Comparison of ENCODE assay signal across 24 mouse cellular contexts in genomic region chr4:56143827-56144226, GRCm38 (mm10).
DNase-seq lines count a peak whose midpoint lies in the region; ATAC-seq lines count a peak whose summit lies in the region.
"Had no signal": no experiment of that assay in that cellular context is flagged by ENCODE, and none has a peak within 500 bp of the region (broad histone marks: within the 10 kb centered on the region; RNA-seq: fewer than 3 reads in every experiment).

No protein-coding gene starts in this region.

- H3K27me3 ChIP-seq in midbrain, embryonic 11.5 days (ENCODE audit: control insufficient read depth, insufficient read depth, low read length): no peaks in the 10 kb centered on the region
- H3K27me3 ChIP-seq in midbrain, embryonic 10.5 days (ENCODE audit: low read depth, poor library complexity, severe bottlenecking): no peaks in the 10 kb centered on the region
- no peaks in the 10 kb centered on the region for H3K27me3 ChIP-seq in midbrain, embryonic 13.5 days
- H3K27me3 ChIP-seq in midbrain, embryonic 15.5 days (replicated peaks): no peaks in the 10 kb centered on the region
- H3K27me3 ChIP-seq: CH12.LX; embryonic facial prominence, embryonic 12.5 days; forebrain, embryonic 13.5 days; forebrain, embryonic 15.5 days; Patski had no signal

- H3K27ac ChIP-seq in midbrain, embryonic 11.5 days (ENCODE audit: low read depth, low read length): no peak overlapping the region; the same call in 1 of the 2 replicates
- no peak overlapping the region for H3K27ac ChIP-seq in midbrain, embryonic 10.5 days (replicated peaks)
- H3K27ac ChIP-seq in midbrain, embryonic 13.5 days: no peak overlapping the region
- H3K27ac ChIP-seq in midbrain, embryonic 15.5 days: no peak overlapping the region
- H3K27ac ChIP-seq: embryonic facial prominence, embryonic 10.5 days; embryonic facial prominence, embryonic 12.5 days; forebrain, embryonic 13.5 days; forebrain, embryonic 15.5 days had no signal

- DNase-seq in midbrain, embryonic 11.5 days (ENCODE audit: low spot score, missing footprints): no peak
- DNase-seq in midbrain, embryonic 10.5 days (ENCODE audit: low spot score): no peak
- DNase-seq in left cerebral cortex, adult 18-20 months (ENCODE audit: low spot score in 2 of 2): no peak
- no peak for DNase-seq in urinary bladder, postnatal 14 days (ENCODE audit: low spot score)
- DNase-seq: adrenal gland, adult 8-10 months; adrenal gland, postnatal 14 days; adrenal gland, postnatal 36 days; B cell, adult 2 months; cerebellum, adult 11-12 months; cerebellum, adult 2 months; cerebellum, adult 9-10 months; cerebellum, postnatal 10 days; cerebellum, postnatal 25 days had no signal

- H3K36me3 ChIP-seq in midbrain, embryonic 11.5 days (ENCODE audit: control insufficient read depth, insufficient read depth, low read length): no peaks in the 10 kb centered on the region
- H3K36me3 ChIP-seq in midbrain, embryonic 10.5 days: no peaks in the 10 kb centered on the region
- no peaks in the 10 kb centered on the region for H3K36me3 ChIP-seq in midbrain, embryonic 13.5 days
- H3K36me3 ChIP-seq in midbrain, embryonic 15.5 days (replicated peaks): no peaks in the 10 kb centered on the region
- H3K36me3 ChIP-seq: embryonic facial prominence, embryonic 10.5 days; embryonic facial prominence, embryonic 12.5 days; forebrain, embryonic 15.5 days; G1E had no signal

- no peaks in the 10 kb centered on the region for H3K9me3 ChIP-seq in midbrain, embryonic 11.5 days (ENCODE audit: control insufficient read depth, low read length)
- H3K9me3 ChIP-seq in midbrain, embryonic 10.5 days (replicated peaks): no peaks in the 10 kb centered on the region
- H3K9me3 ChIP-seq in midbrain, embryonic 13.5 days: no peaks in the 10 kb centered on the region
- H3K9me3 ChIP-seq in midbrain, embryonic 15.5 days: no peaks in the 10 kb centered on the region
- H3K9me3 ChIP-seq: embryonic facial prominence, embryonic 10.5 days; embryonic facial prominence, embryonic 12.5 days; forebrain, embryonic 13.5 days; forebrain, embryonic 15.5 days had no signal

- H3K9ac ChIP-seq in midbrain, embryonic 11.5 days (ENCODE audit: low read length): no peak overlapping the region
- H3K9ac ChIP-seq in midbrain, embryonic 13.5 days (replicated peaks): no peak overlapping the region
- H3K9ac ChIP-seq in midbrain, embryonic 15.5 days: no peak overlapping the region
- H3K9ac ChIP-seq: embryonic facial prominence, embryonic 12.5 days; forebrain, embryonic 13.5 days; forebrain, embryonic 15.5 days had no signal

- H3K4me3 ChIP-seq in midbrain, embryonic 11.5 days (ENCODE audit: low read depth, low read length): no peak overlapping the region
- H3K4me3 ChIP-seq in midbrain, embryonic 10.5 days: no peak overlapping the region
- H3K4me3 ChIP-seq in midbrain, embryonic 13.5 days (replicated peaks): no peak overlapping the region
- H3K4me3 ChIP-seq in midbrain, embryonic 15.5 days: no peak overlapping the region
- H3K4me3 ChIP-seq: embryonic facial prominence, embryonic 10.5 days; embryonic facial prominence, embryonic 12.5 days; forebrain, embryonic 13.5 days; forebrain, embryonic 15.5 days had no signal

- peaks cover 3% of the 10 kb centered on the region; the same call in 1 of the 2 replicates for H3K4me1 ChIP-seq in midbrain, embryonic 11.5 days (ENCODE audit: control insufficient read depth, insufficient read depth, low read length)
- H3K4me1 ChIP-seq in midbrain, embryonic 10.5 days: peaks cover 8% of the 10 kb centered on the region; the same call in 1 of the 2 replicates
- H3K4me1 ChIP-seq in midbrain, embryonic 13.5 days (replicated peaks): no peaks in the 10 kb centered on the region; the same call in 1 of the 2 replicates
- H3K4me1 ChIP-seq in midbrain, embryonic 15.5 days: no peaks in the 10 kb centered on the region
- H3K4me1 ChIP-seq: embryonic facial prominence, embryonic 10.5 days; embryonic facial prominence, embryonic 12.5 days had no signal

- WGBS in midbrain, embryonic 11.5 days: 66% methylated on average over 2 of the region's 2 CpGs
- 77% methylated on average over 2 of the region's 2 CpGs for WGBS in midbrain, embryonic 10.5 days
- 60% methylated on average over 2 of the region's 2 CpGs for WGBS in midbrain, embryonic 13.5 days
- 49% methylated on average over 2 of the region's 2 CpGs for WGBS in midbrain, embryonic 15.5 days

- peak; percentile 58 for ATAC-seq in midbrain, embryonic 11.5 days (ENCODE audit: low FRiP score)
- 0 out of 2 replicates have a peak, but pooled peaks have one; percentile 56 for ATAC-seq in midbrain, embryonic 13.5 days
- ATAC-seq in midbrain, embryonic 15.5 days (replicated peaks): peak; percentile 42; the same call in 1 of the 2 replicates
- ATAC-seq: activated CD4-positive, CD25-positive, alpha-beta regulatory T cell, adult 4 months; CD4-positive, CD25-positive, alpha-beta regulatory T cell, adult 4 months; forebrain, embryonic 13.5 days; forebrain, embryonic 15.5 days; Patski had no signal

- no peak overlapping the region for H3K4me2 ChIP-seq in midbrain, embryonic 11.5 days
- H3K4me2 ChIP-seq in midbrain, embryonic 13.5 days (replicated peaks): no peak overlapping the region
- no peak overlapping the region for H3K4me2 ChIP-seq in midbrain, embryonic 15.5 days
- H3K4me2 ChIP-seq: embryonic facial prominence, embryonic 12.5 days; forebrain, embryonic 13.5 days; forebrain, embryonic 15.5 days had no signal
